Mouse (Mus musculus) cerebellum, adult 9-11 months (tissue): ENCODE measurements around the gene Spats2l.

Source experiments
- DNase-seq: peaks from one replicate; pipeline ENCODE4 v3.0.0; 2022

Gene Spats2l

GRCm38 (mm10) chr1:57774001-57774667 lies at the start of gene Spats2l:
Gene Spats2l (plus strand): TSS chr1:57774162.
- DNase-seq = peak; percentile 2

- no peak for DNase-seq
These were observed 48.7 kb upstream of the Spats2l start for GRCm38 (mm10) chr1:57725268-57725667.

- DNase-seq = no peak
These were observed 38.1 kb upstream of the Spats2l start for GRCm38 (mm10) chr1:57735877-57736276.

DNA sequence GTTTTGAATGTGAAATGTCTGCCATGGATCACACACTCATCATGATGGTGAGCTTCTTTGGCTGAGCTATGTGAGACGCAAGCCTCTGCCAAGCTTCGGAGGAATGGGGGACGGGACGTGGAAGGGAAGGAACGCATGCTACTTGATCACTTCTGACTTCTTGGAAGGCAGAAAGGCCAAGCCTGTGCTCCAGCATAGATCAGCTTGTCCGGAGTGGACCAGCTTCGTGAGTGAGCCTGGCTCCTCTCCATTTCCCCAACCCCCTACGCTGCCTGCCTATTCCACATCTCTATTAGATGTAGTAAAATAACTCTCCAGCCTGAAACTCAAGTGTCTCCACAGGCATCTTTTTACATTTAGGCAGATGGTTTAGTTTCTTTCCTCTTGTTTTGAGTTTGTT lies 32.2 kb upstream of the Spats2l start:
- no peak for DNase-seq

DNA sequence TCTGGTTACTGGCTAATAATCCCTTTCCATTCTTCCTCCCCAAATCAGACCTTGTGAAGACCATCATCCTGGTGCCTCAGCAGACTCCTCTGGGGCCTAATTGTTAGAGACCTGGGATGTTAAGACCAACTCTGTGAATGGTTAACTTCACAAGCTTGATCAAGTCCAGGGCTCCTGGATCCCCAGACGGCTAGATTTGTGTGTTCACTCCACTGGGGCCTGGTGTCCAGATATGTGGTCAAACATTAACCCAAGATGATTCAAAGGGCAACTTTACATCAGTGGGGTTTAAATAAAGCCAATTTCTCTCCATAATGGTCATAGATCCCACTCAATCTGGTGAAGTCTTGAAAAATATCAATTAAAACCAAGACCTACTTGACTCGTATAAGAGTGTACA lies 31.7 kb upstream of the Spats2l start:
- DNase-seq = no peak

- no peak for DNase-seq
These were observed 22.2 kb upstream of the Spats2l start for GRCm38 (mm10) chr1:57751781-57752180.

DNA sequence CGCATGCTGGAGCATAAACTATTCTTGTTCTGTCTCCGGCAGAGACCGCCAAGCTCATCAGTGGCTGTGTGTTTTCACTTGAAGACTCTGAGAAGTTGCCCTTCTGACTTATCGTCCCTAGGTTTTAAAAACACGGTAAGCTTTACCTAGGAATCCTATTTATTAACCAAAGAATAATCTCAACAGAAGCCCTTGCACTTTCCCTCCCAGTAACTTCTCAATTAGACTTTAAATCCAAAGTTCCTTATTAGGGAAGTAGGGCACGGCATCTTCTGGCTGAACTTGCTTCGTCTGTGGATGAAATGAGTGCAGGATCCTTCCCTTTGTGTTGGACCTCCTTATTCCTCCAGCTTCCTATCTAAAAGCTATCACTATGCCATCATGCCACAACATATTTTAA lies 7.6 kb upstream of the Spats2l start:
- DNase-seq = no peak

DNA sequence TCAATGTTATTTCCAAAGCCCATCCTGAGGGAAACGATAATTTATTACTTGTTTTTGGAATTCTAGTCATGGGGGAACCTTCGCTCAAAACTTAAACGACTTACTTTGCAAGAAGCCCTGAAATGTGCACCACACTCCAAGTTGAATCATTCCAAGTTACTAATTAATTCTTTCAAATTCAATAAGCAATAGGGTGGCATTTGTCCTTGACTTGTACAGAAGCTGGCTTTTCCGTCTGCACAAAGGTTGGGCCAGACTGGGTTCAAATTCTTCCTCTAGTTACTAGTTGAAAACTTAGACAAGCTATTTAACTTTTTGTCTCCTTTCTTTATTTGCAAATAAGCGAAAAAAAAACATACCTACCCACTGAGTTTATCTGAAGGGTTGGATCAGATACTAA lies 636 bp upstream of the Spats2l start:
- DNase-seq = no peak

- DNase-seq = peak; percentile 4
These were observed 920 bp downstream of the Spats2l start for GRCm38 (mm10) chr1:57774668-57775495.

DNA sequence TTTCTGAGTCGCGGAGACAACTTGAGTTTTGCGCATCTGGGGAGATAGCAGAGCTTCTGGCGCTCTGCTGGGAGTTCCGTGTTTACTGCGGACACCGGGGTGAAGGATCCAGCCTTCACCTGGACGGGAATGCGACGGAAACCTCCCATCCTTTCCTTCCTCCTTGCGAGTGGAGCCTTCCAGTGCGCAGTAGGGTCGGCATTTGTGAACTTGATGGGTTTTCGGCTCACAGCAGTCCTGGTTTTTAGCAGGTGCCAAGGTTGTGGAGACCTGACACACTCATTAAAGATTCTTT lies 1.5 kb downstream of the Spats2l start:
- no peak for DNase-seq

GRCm38 (mm10) chr1:57776671-57777281 lies 2.8 kb downstream of the Spats2l start:
- no peak for DNase-seq

GRCm38 (mm10) chr1:57784300-57784699 lies 10.3 kb downstream of the Spats2l start:
- no peak for DNase-seq

DNA sequence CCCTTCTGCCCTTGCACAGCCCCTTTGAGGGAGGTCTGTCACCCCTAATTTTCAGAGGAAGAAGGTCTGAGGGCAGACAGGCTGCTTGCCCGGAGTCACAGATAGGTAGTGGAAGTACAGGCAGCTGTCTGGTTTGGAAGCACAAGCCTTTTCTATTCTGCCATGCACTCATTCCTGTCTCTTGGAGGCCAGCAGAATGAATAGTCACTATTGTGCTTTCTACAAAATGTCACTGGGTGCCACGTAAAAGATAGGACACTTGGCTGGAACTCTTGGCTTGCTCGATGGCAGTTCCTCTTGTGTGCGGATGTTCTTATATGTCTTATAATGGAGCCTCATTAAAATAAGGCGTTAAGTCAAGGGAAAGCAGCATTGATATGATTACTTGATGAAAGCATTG lies 15.9 kb downstream of the Spats2l start:
- DNase-seq = no peak

- no peak for DNase-seq
These were observed 18.2 kb downstream of the Spats2l start for GRCm38 (mm10) chr1:57792212-57792611.

DNA sequence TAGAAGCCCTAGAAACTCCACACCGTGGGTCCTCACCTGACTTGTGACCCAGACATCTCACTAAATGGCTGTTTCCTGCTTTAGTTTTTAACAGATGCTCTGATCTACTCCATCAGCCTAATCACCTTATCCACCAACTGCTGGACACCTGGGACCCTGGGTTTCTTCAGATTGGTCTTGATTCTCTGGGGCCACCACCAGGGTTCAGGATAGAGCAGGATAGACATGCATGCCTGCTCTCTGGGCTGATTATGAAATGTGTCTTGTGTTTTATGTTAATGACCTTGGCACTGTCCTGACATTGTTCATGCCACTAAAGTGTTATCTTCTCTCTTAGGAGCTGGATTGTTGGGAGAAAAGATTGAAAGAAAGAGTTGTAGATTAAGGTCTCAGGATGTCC lies 21.9 kb downstream of the Spats2l start:
- DNase-seq = no peak

DNA sequence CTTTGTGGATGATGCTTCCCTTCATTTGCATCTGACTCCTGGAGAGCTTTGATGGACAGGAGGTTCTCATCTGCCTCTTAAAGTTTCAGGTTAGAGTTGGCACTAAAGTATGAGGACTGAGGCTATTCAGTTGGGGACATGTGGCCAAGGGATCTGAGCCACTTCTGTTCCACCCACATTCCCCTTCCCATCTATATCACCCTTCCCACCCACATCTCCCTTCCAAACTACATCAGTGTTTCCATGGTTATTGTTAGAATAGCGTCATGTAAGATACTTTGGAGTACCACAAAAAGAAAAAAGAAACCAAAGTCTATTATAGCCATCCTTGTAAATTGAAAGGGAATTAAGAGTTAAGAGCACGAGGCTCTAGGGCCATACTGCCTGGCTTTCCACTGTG lies 25.4 kb downstream of the Spats2l start:
- DNase-seq = no peak

- DNase-seq = no peak
These were observed 26.9 kb downstream of the Spats2l start for GRCm38 (mm10) chr1:57800846-57801245.

GRCm38 (mm10) chr1:57806126-57806525 lies 32.2 kb downstream of the Spats2l start:
- no peak for DNase-seq

DNA sequence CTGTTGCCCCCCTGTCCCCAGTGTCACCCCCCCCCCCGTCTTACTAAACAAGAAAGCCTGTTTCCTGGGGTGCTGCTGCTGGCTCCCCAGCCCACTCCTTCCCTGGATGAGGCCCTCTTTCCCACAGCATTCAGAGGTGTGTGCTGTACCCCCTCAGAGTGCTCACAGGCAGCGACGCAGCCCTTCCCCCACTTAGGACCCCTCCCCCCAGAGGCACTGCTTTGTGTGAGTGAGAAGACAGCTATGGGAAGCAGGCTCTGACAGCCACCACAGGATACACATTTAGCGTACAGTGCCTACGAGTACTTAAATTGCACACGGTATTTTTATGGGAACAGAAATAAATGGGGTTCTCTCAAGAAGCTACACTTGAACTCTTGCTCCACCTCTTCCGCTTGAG lies 33.9 kb downstream of the Spats2l start:
- DNase-seq = no peak

DNA sequence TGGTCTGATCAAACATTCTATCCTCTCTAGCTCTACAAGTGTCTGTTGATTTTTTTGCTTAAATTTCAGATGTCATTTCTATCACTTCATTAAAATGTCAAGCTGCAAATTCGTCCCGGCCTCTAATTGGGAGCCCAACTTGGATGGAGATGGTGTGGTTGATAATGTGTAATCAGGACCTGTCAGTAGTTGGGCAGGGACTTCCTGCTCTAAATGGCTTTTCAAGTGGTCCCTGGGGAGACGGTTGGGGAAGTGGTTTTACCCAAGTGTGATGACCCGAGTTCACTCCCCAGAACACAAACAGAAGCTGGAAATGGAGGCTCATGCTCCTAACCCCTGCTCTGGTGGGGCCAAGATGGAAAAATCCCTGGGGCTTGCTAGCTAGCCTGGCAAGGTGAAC lies 36.3 kb downstream of the Spats2l start:
- DNase-seq = no peak

- DNase-seq = no peak
These were observed 43.1 kb downstream of the Spats2l start for GRCm38 (mm10) chr1:57817103-57817502.

DNA sequence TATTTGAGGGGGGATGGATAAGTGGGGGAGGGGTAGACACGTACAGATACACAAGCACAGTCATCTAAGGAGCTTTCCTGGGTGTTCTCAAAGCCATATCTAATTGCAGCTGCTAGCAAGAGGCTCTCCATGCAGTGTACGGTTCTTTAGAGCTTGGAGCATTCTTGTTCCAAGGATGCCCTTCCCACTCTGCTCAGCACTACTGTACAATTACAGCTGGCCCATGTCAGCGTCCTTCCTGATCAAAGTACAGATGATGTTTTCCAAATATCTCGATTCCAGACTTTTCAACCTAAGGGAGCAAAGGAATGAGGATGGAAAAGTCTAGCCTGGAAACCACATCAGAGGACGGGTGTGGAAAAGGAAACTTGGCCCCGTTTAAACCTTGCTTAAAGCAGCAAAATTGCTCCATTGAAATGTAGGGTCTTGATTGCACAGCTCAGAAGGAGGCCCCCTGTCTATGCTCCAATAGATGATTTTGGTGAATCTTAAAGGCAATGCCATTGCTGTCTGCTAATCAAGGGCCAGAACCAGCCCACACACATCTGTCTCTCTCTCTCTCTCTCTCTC lies 46.6 kb downstream of the Spats2l start:
- DNase-seq = no peak

GRCm38 (mm10) chr1:57824966-57825759 lies 51.2 kb downstream of the Spats2l start:
- no peak for DNase-seq
